Mouse (Mus musculus): Measurements from ENCODE around the gene Itga8. TPM values are rescaled to one million over a fixed set of nuclear protein-coding genes. Genes with fewer than 3 reads are reported as not detected.

Gene Itga8
- polyA plus RNA-seq, 1 experiment from 2014 or later = 17.7 TPM

GRCm38 (mm10) chr2:12227243-12227642 is 74.5 kb downstream of the Itga8 start:
- H3K4me2 ChIP-seq = no peak overlapping the region
- H3K9me3 ChIP-seq = no peaks in the 10 kb centered on the region
- no peak for ATAC-seq (ENCODE audit: insufficient number of reproducible peaks, insufficient read depth, low FRiP score, low TSS enrichment, low read depth)
- H3K4me1 ChIP-seq = peaks cover 18% of the 10 kb centered on the region
- no peak overlapping the region for H3K4me3 ChIP-seq
- no peak overlapping the region for H3K9ac ChIP-seq
- H3K36me3 ChIP-seq = no peaks in the 10 kb centered on the region
- no peaks in the 10 kb centered on the region for H3K27me3 ChIP-seq
- WGBS = 58% methylated on average over 2 of the region's 2 CpGs
- no peak overlapping the region for H3K27ac ChIP-seq

GRCm38 (mm10) chr2:12226367-12226766 is 75.4 kb downstream of the Itga8 start:
- no peaks in the 10 kb centered on the region for H3K9me3 ChIP-seq
- H3K36me3 ChIP-seq = no peaks in the 10 kb centered on the region
- no peak overlapping the region for H3K9ac ChIP-seq
- no peak for ATAC-seq (ENCODE audit: insufficient number of reproducible peaks, insufficient read depth, low FRiP score, low TSS enrichment, low read depth)
- H3K27me3 ChIP-seq = no peaks in the 10 kb centered on the region
- WGBS = 60% methylated on average over 1 of the region's 1 CpGs
- H3K27ac ChIP-seq = no peak overlapping the region
- H3K4me3 ChIP-seq = no peak overlapping the region
- peaks cover 21% of the 10 kb centered on the region for H3K4me1 ChIP-seq
- no peak overlapping the region for H3K4me2 ChIP-seq

- 0 out of 2 replicates have a peak, but pooled peaks cover 3% of the 10 kb centered on the region for H3K36me3 ChIP-seq
- no peak overlapping the region for H3K4me3 ChIP-seq
- no peak for ATAC-seq (ENCODE audit: insufficient number of reproducible peaks, insufficient read depth, low FRiP score, low TSS enrichment, low read depth)
- H3K27me3 ChIP-seq = no peaks in the 10 kb centered on the region
- no peaks in the 10 kb centered on the region for H3K9me3 ChIP-seq
- 53% methylated on average over 2 of the region's 2 CpGs for WGBS
- H3K27ac ChIP-seq = peak overlapping the region; percentile 44; the same call in 1 of the 2 replicates
- H3K4me2 ChIP-seq = no peak overlapping the region
- no peak overlapping the region for H3K9ac ChIP-seq
- peaks cover 21% of the 10 kb centered on the region for H3K4me1 ChIP-seq
Observed at GRCm38 (mm10) chr2:12221671-12222070, 80.1 kb downstream of the Itga8 start.

GRCm38 (mm10) chr2:12213464-12213790 is 88.3 kb downstream of the Itga8 start:
- Histone ChIP-seq H3K9ac (no peak overlapping the region), H3K27ac (peak overlapping the region; percentile 85), H3K9me3 (no peaks in the 10 kb centered on the region), H3K36me3 (0 out of 2 replicates have a peak, but pooled peaks cover 6% of the 10 kb centered on the region), H3K27me3 (no peaks in the 10 kb centered on the region), H3K4me2 (no peak overlapping the region), H3K4me1 (peaks cover 32% of the 10 kb centered on the region), H3K4me3 (no peak overlapping the region)
- WGBS = 15% methylated on average over 4 of the region's 4 CpGs
- ATAC-seq (ENCODE audit: insufficient number of reproducible peaks, insufficient read depth, low FRiP score, low TSS enrichment, low read depth) = no peak

GRCm38 (mm10) chr2:12212662-12213463 is 88.9 kb downstream of the Itga8 start:
- Histone ChIP-seq H3K36me3 (0 out of 2 replicates have a peak, but pooled peaks cover 6% of the 10 kb centered on the region), H3K9ac (no peak overlapping the region), H3K27me3 (no peaks in the 10 kb centered on the region), H3K4me1 (peaks cover 37% of the 10 kb centered on the region), H3K4me3 (no peak overlapping the region), H3K9me3 (no peaks in the 10 kb centered on the region), H3K4me2 (no peak overlapping the region), H3K27ac (peak overlapping the region; percentile 85)
- WGBS = 15% methylated on average over 3 of the region's 3 CpGs
- no peak for ATAC-seq (ENCODE audit: insufficient number of reproducible peaks, insufficient read depth, low FRiP score, low TSS enrichment, low read depth)

GRCm38 (mm10) chr2:12208142-12208541 is 93.6 kb downstream of the Itga8 start:
- Histone ChIP-seq H3K36me3 (peaks cover 13% of the 10 kb centered on the region; the same call in 1 of the 2 replicates), H3K27me3 (no peaks in the 10 kb centered on the region), H3K4me3 (no peak overlapping the region), H3K4me1 (peaks cover 40% of the 10 kb centered on the region), H3K9ac (no peak overlapping the region), H3K27ac (no peak overlapping the region), H3K9me3 (no peaks in the 10 kb centered on the region), H3K4me2 (no peak overlapping the region)
- no peak for ATAC-seq (ENCODE audit: insufficient number of reproducible peaks, insufficient read depth, low FRiP score, low TSS enrichment, low read depth)
- WGBS = 73% methylated on average over 6 of the region's 6 CpGs

GRCm38 (mm10) chr2:12206353-12206752 is 95.4 kb downstream of the Itga8 start:
- no peaks in the 10 kb centered on the region for H3K27me3 ChIP-seq
- H3K36me3 ChIP-seq = peaks cover 15% of the 10 kb centered on the region; the same call in 1 of the 2 replicates
- 75% methylated on average over 5 of the region's 5 CpGs for WGBS
- no peak for ATAC-seq (ENCODE audit: insufficient number of reproducible peaks, insufficient read depth, low FRiP score, low TSS enrichment, low read depth)
- no peak overlapping the region for H3K9ac ChIP-seq
- H3K27ac ChIP-seq = no peak overlapping the region
- no peak overlapping the region for H3K4me3 ChIP-seq
- H3K9me3 ChIP-seq = no peaks in the 10 kb centered on the region
- peaks cover 29% of the 10 kb centered on the region for H3K4me1 ChIP-seq
- H3K4me2 ChIP-seq = no peak overlapping the region

GRCm38 (mm10) chr2:12205875-12206274 is 95.8 kb downstream of the Itga8 start:
- Histone ChIP-seq H3K4me3 (no peak overlapping the region), H3K36me3 (peaks cover 15% of the 10 kb centered on the region; the same call in 1 of the 2 replicates), H3K4me2 (no peak overlapping the region), H3K9ac (no peak overlapping the region), H3K27ac (no peak overlapping the region), H3K9me3 (no peaks in the 10 kb centered on the region), H3K4me1 (peaks cover 29% of the 10 kb centered on the region), H3K27me3 (no peaks in the 10 kb centered on the region)
- ATAC-seq (ENCODE audit: insufficient number of reproducible peaks, insufficient read depth, low FRiP score, low TSS enrichment, low read depth) = no peak
- WGBS = 55% methylated on average over 5 of the region's 5 CpGs

GRCm38 (mm10) chr2:12203231-12203630 is 98.5 kb downstream of the Itga8 start:
- Histone ChIP-seq H3K9ac (no peak overlapping the region), H3K36me3 (peaks cover 15% of the 10 kb centered on the region; the same call in 1 of the 2 replicates), H3K4me2 (no peak overlapping the region), H3K4me1 (peaks cover 22% of the 10 kb centered on the region), H3K27me3 (no peaks in the 10 kb centered on the region), H3K4me3 (no peak overlapping the region), H3K27ac (no peak overlapping the region), H3K9me3 (no peaks in the 10 kb centered on the region)
- ATAC-seq (ENCODE audit: insufficient number of reproducible peaks, insufficient read depth, low FRiP score, low TSS enrichment, low read depth) = no peak
- WGBS = 90% methylated on average over 10 of the region's 10 CpGs

GRCm38 (mm10) chr2:12198699-12199098 is 103.0 kb downstream of the Itga8 start:
- Histone ChIP-seq H3K27me3 (no peaks in the 10 kb centered on the region), H3K4me3 (no peak overlapping the region), H3K9me3 (no peaks in the 10 kb centered on the region), H3K9ac (no peak overlapping the region), H3K27ac (0 out of 2 replicates have a peak overlapping the region, but pooled peaks have one; percentile 0), H3K36me3 (peaks cover 7% of the 10 kb centered on the region; the same call in 1 of the 2 replicates), H3K4me2 (no peak overlapping the region), H3K4me1 (0 out of 2 replicates have a peak, but pooled peaks cover 10% of the 10 kb centered on the region)
- no peak for ATAC-seq (ENCODE audit: insufficient number of reproducible peaks, insufficient read depth, low FRiP score, low TSS enrichment, low read depth)
- 59% methylated on average over 7 of the region's 7 CpGs for WGBS

- Histone ChIP-seq H3K4me1 (0 out of 2 replicates have a peak, but pooled peaks cover 10% of the 10 kb centered on the region), H3K4me2 (no peak overlapping the region), H3K9me3 (no peaks in the 10 kb centered on the region), H3K36me3 (peaks cover 3% of the 10 kb centered on the region; the same call in 1 of the 2 replicates), H3K9ac (no peak overlapping the region), H3K27ac (no peak overlapping the region), H3K27me3 (no peaks in the 10 kb centered on the region), H3K4me3 (no peak overlapping the region)
- no peak for ATAC-seq (ENCODE audit: insufficient number of reproducible peaks, insufficient read depth, low FRiP score, low TSS enrichment, low read depth)
- 68% methylated on average over 3 of the region's 3 CpGs for WGBS
Observed at GRCm38 (mm10) chr2:12198214-12198613, 103.5 kb downstream of the Itga8 start.

- Histone ChIP-seq H3K36me3 (no peaks in the 10 kb centered on the region), H3K9me3 (no peaks in the 10 kb centered on the region), H3K4me2 (no peak overlapping the region), H3K27me3 (no peaks in the 10 kb centered on the region), H3K9ac (no peak overlapping the region), H3K27ac (no peak overlapping the region), H3K4me1 (0 out of 2 replicates have a peak, but pooled peaks cover 10% of the 10 kb centered on the region), H3K4me3 (no peak overlapping the region)
- WGBS = 89% methylated on average over 4 of the region's 4 CpGs
- ATAC-seq (ENCODE audit: insufficient number of reproducible peaks, insufficient read depth, low FRiP score, low TSS enrichment, low read depth) = no peak
Observed at GRCm38 (mm10) chr2:12197711-12198110, 104.0 kb downstream of the Itga8 start.
